Mouse (Mus musculus) CH12.LX (cell line): ENCODE data around the gene Kcnn3.

Experiments
- CHD1 ChIP-seq: IDR thresholded peaks from 2 replicates; pipeline ENCODE4 v1.6.1; 2012; ENCODE audit warnings: low read depth, low read length, improper control_type of control experiment, inconsistent platforms
- CTCF ChIP-seq, 2 experiments: IDR thresholded peaks in 1 of 2; conservative IDR thresholded peaks in 1 of 2; 2 replicates each; pipeline ENCODE4 v1.5.1; 2011 to 2012; ENCODE audit warnings: low read depth in 2 of 2, low read length in 2 of 2, improper control_type of control experiment in 1 of 2, inconsistent platforms in 1 of 2, mild to moderate bottlenecking in 1 of 2, moderate library complexity in 1 of 2
- MAFK ChIP-seq: IDR thresholded peaks from 2 replicates; pipeline ENCODE4 v1.6.1; 2011; ENCODE audit warnings: low read length, improper control_type of control experiment; ENCODE audit not compliant: insufficient replicate concordance
- MYC ChIP-seq: IDR thresholded peaks from 2 replicates; pipeline ENCODE4 v1.6.1; 2011; ENCODE audit warnings: low read depth, mild to moderate bottlenecking, improper control_type of control experiment, low read length

GRCm38 (mm10) chr3:89590386-89590785 lies 70.4 kb downstream of the Kcnn3 start:
- TF ChIP-seq CHD1 (no peak), CTCF (conservative IDR thresholded peaks at IDR 0.05 in 1 of 2, IDR thresholded peaks at IDR 0.05 in 1 of 2; ENCODE audit: low read depth in 2 of 2, low read length in 2 of 2) (no peak), MYC (no peak), MAFK (no peak)
